Mouse (Mus musculus) megakaryocyte-erythroid progenitor cell, adult 5-6 weeks (primary cell): ENCODE results near the gene Gbp10. TPM values are rescaled to one million over a fixed set of nuclear protein-coding genes. Genes with fewer than 3 reads are reported as not detected.
"Not testable (repeated sequence)": the region's sequence is repeated elsewhere in the genome, so short reads cannot be mapped to it uniquely, and the experiment has no call there.

Experiments
- ATAC-seq: replicated peaks from 2 replicates; pipeline ENCODE4 v1.8.0; 2016; ENCODE audit warnings: mild to moderate bottlenecking, inconsistent platforms; ENCODE audit not compliant: severe bottlenecking, poor library complexity, low FRiP score, low TSS enrichment
- total RNA-seq, 2 experiments: library from RNA; stranded (forward) in 1 of 2; stranded (reverse) in 1 of 2; fragments of 200-1000, 215-1000 nt in 1 of 2; fragments of >200 nt in 1 of 2; fragmentation: Nextera tagmentation in 1 of 2; gene quantifications; 2 replicates each; pipeline ENCODE4 v1.2.3; 2014 to 2017

Gene Gbp10
- not detected in 2 replicates for total RNA-seq (2014; fragmentation: Nextera tagmentation)
- not detected in 2 replicates for total RNA-seq (2017)

DNA sequence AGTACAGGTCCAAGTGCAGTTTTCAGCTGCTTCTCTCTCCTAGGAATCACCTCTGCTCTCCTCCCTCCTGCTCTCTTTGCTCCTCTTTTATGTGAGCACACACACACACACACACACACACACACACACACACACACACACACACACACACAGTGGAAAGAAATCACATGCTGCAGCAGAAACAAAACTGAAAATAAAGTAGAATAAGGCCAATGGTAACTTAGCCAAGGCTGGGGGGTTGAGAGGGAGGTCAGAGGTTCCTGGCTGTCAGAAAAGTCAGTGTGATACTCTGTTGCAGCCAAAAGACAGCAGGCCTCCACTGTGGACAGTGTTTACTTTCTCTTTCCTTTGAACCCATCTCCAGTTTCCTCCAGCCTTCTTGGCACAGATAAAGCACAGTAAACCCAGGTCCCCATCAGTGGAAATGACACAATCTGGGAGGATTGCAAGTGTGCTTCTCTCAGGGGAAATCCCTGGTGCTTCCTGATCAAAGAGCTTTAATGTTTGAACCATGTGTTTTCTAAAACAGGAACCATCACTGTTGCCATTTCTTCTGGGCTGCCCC is at the start of gene Gbp10:
Gene Gbp10, minus strand, starts transcription at position 51 of the 565 bp plus-strand sequence.
- ATAC-seq, result not testable (repeated sequence)

DNA sequence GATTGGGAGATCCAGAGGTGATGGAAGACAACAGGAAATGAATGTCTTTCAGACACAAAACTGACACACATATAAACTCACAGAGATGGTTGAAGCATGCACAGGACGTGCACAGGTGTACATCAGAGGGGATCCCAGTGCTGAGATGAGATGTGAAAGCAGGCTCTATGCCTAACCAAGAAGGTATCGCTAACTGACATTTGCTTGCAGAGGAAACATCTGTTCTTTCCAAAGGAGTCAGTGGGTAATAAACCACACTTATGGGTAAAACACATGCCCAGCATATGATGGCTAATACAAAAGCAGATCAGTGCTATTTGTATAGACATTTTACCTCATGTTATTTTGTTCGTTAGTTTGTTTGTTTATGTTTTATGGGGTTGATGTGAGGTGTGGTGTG is 21.3 kb upstream of the Gbp10 start:
- not testable (repeated sequence) for ATAC-seq

DNA sequence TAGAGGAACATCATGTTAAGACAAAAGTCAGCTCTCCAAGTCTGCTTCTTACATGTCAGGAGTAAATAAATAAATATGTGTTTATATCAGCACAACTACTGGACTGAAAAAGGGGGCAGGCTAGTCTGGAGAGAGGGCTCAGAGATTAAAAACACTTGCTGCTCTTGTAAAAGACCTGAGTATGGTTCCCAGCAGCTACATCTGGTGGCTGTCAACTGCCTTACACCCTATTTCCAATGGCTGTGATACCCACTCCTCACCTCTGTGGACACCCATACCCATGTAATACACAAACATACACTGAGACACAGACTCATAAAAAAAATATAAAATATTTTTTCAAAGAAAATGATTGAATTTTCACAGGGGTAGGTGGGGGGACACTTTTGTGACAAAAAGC is 13.2 kb upstream of the Gbp10 start:
- ATAC-seq, result no peak

DNA sequence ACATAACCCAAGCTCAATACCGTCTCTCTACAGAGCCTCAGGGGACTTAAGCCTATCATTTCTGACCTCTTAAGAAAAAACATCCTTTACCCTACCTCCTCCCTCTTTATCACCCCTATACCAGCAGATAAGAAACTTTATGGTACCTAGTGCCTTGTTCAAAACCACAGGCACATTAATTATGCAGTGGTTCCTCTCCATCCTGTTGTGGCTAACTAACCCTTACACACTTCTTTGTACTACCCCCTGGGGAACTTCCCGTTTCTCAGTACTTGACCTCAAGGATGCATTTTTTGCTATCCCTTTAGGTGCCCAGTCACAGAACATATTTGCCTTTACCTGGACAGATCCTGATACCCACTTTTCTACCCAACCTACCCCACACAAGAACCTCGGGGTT is 5.4 kb upstream of the Gbp10 start:
- ATAC-seq, result not testable (repeated sequence)

DNA sequence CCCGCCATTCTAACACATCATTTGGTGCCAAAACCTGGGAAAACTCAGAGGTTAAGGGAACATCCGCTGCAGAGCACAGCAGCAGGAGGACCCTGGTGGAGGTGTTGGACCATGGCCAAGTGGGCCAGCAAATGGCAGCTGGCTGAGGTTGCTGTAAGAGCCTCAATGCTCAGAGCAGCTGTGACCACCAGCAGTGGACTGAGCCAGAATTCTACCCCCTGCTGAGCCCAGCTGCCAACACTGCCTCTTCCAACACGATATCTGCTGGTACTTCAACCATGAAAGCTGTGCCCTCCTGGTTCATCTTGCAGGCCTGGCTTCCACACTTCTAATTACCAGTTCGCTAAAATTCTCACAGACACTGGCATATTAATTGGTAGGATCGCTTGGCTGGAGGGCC is 1.6 kb upstream of the Gbp10 start:
- ATAC-seq, result not testable (repeated sequence)

DNA sequence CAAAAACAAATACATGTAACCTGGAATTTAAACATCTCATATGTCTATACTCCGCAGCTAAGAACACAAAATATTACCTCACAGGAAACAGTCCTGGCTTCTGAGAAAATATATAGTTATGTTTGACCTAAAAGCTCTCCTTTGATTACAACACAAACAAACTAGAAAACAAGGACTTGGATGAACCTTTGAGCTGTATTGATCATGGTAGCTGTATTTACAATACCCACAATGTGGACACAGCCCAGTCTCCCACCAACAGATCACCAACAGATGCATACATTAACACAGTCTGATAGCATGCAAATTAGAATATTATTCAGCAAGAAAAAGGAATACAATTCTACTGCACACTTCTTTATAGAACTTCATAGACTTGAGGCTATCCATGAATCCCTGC is 931 bp downstream of the Gbp10 start:
- not testable (repeated sequence) for ATAC-seq

DNA sequence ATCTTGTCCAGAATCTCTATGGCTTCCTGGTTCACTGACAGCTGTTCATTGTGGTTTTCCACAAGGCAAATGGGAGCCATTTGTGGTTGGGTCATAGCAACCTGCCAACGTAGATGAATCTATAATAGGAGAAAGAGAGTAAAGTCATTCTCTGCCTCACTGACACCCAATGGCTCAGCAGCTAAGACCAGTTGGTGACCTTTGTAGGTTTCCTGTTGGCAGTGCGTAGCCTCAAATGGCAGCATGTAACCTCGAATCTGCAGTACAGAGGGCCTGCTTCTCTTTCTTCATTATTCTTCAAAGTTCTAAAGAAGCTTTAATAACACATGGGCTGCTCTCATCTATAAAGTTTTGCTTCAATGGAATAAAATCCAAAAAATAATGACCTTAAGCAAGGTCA is 3.3 kb downstream of the Gbp10 start:
- not testable (repeated sequence) for ATAC-seq

DNA sequence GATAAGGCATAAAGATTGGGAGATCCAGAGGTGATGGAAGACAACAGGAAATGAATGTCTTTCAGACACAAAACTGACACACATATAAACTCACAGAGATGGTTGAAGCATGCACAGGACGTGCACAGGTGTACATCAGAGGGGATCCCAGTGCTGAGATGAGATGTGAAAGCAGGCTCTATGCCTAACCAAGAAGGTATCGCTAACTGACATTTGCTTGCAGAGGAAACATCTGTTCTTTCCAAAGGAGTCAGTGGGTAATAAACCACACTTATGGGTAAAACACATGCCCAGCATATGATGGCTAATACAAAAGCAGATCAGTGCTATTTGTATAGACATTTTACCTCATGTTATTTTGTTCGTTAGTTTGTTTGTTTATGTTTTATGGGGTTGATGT is 30.4 kb downstream of the Gbp10 start:
- ATAC-seq, result not testable (repeated sequence)

DNA sequence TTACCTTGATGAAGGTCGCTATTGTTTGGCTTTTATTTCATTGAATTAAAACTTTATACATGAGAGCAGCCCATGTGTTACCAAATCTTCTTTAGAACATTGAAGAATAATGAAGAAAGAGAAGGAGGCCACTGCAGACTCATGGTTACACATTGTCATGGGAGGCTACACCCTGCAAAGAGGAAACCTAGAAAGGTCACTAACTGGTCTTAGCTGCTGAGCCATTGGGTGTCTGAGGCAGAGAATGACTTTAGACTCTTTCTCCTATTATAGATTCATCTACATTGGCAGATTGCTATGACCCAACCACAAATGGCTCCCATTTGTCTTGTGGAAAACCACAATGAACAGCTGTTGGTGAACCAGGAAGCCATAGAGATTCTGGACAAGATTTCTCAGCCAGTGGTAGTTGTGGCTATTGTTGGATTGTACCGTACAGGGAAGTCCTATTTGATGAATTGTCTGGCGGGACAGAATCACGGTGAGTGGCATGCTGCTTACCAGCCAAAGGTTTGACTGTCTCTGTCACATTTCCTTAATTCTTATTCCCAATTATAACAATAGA is 38.5 kb downstream of the Gbp10 start:
- ATAC-seq, result not testable (repeated sequence)

DNA sequence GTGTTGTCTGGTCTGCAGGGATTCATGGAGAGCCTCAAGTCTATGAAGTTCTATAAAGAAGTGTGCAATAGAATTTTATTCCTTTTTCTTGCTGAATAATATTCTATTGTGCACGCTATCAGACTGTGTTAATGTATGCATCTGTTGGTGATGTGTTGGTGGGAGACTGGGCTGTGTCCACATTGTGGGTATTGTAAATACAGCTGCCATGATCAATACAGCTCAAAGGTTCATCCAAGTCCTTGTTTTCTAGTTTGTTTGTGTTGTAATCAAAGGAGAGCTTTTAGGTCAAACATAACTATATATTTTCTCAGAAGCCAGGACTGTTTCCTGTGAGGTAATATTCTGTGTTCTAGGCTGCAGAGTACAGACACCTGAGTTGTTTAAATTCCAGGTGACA is 40.2 kb downstream of the Gbp10 start:
- not testable (repeated sequence) for ATAC-seq

DNA sequence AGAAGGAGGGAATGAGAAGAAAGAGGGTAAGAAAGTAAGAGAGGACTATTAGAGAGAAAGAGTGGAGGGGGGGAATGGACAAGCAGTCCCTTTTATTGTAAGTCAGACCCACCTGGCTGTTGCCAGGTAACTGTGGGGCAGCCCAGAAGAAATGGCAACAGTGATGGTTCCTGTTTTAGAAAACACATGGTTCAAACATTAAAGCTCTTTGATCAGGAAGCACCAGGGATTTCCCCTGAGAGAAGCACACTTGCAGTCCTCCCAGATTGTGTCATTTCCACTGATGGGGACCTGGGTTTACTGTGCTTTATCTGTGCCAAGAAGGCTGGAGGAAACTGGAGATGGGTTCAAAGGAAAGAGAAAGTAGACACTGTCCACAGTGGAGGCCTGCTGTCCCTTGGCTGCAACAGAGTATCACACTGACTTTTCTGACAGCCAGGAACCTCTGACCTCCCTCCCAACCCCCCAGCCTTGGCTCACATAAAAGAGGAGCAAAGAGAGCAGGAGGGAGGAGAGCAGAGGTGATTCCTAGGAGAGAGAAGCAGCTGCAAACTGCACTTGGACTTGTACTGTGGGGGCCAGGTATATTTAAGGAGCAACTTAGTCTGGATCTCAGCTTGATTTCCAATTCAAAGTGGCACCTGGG is 41.3 kb downstream of the Gbp10 start:
- ATAC-seq, result not testable (repeated sequence)

DNA sequence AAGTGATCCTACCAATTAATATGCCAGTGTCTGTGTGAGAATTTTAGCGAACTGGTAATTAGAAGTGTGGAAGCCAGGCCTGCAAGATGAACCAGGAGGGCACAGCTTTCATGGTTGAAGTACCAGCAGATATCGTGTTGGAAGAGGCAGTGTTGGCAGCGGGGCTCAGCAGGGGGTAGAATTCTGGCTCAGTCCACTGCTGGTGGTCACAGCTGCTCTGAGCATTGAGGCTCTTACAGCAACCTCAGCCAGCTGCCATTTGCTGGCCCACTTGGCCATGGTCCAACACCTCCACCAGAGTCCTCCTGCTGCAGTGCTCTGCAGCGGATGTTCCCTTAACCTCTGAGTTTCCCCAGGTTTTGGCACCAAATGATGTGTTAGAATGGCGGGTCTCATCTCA is 43.0 kb downstream of the Gbp10 start:
- not testable (repeated sequence) for ATAC-seq

DNA sequence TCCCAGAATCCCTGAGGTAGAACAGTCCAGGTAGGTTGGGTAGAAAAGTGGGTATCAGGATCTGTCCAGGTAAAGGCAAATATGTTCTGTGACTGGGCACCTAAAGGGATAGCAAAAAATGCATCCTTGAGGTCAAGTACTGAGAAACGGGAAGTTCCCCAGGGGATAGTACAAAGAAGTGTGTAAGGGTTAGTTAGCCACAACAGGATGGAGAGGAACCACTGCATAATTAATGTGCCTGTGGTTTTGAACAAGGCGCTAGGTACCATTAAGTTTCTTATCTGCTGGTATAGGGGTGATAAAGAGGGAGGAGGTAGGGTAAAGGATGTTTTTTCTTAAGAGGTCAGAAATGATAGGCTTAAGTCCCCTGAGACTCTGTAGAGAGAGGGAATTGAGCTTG is 46.8 kb downstream of the Gbp10 start:
- not testable (repeated sequence) for ATAC-seq

DNA sequence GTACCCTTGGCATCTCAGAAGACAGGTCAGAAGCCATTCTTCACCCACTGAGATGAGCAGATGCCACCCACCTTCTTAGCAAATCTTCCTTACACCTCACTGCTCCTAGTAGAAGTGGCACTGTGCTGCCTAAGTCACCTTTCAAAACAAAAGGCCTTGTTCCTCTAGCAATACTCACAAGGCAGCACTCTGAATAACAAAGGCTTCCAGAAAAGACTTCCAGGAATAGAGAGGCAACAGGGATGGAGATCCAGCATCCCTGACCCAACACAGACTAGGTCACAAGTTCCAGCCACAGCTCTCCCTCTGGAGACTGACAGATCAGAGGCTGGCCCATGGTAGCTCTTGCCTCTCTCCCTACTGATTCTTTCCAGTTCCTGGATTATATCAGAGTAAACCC is 57.9 kb downstream of the Gbp10 start:
- ATAC-seq, result no peak

Other genes with a start within 250 kb of the Gbp10 start
- 2.0 and 5.0 TPM in 2 replicates for gene Gbp9, start 100.0 kb downstream of the Gbp10 start, total RNA-seq (2014; fragmentation: Nextera tagmentation)
- gene Gbp9, start 100.0 kb downstream of the Gbp10 start, total RNA-seq (2017), result 1.2 TPM in 1 of 2 replicates, not detected in the other
- gene Gbp8, start 100.0 kb downstream of the Gbp10 start, total RNA-seq (2014; fragmentation: Nextera tagmentation), result 0.76 and 1.6 TPM in 2 replicates
- gene Gbp8, start 100.0 kb downstream of the Gbp10 start, total RNA-seq (2017), result not detected in 2 replicates
- 2.8 and 5.0 TPM in 2 replicates for gene Gbp4, start 99.9 kb downstream of the Gbp10 start, total RNA-seq (2014; fragmentation: Nextera tagmentation)
- 1.3 TPM in 1 of 2 replicates, not detected in the other for gene Gbp4, start 99.9 kb downstream of the Gbp10 start, total RNA-seq (2017)
- not detected in 2 replicates for gene Gm43302, start 54.2 kb upstream of the Gbp10 start, total RNA-seq (2014; fragmentation: Nextera tagmentation)
- not detected in 2 replicates for gene Gm43302, start 54.2 kb upstream of the Gbp10 start, total RNA-seq (2017)
- 0.27 TPM in 1 of 2 replicates, not detected in the other for gene Gbp6, start 54.2 kb upstream of the Gbp10 start, total RNA-seq (2014; fragmentation: Nextera tagmentation)
- 0.30 and 0.61 TPM in 2 replicates for gene Gbp6, start 54.2 kb upstream of the Gbp10 start, total RNA-seq (2017)
- 13.2 and 16.6 TPM in 2 replicates for gene Lrrc8b, start 176.2 kb upstream of the Gbp10 start, total RNA-seq (2014; fragmentation: Nextera tagmentation)
- gene Lrrc8b, start 176.2 kb upstream of the Gbp10 start, total RNA-seq (2017), result 5.4 and 7.3 TPM in 2 replicates